Mouse (Mus musculus) lung, postnatal 0 days (tissue): ENCODE results near the gene Fstl3.

Source experiments
- CTCF ChIP-seq: IDR thresholded peaks from 2 replicates; pipeline ENCODE4 v1.5.1; 2016; ENCODE audit warnings: antibody characterized with exemption, mild to moderate bottlenecking
- EP300 ChIP-seq: IDR thresholded peaks from 2 replicates; pipeline ENCODE4 v1.6.1; 2016; ENCODE audit warnings: antibody characterized with exemption, mild to moderate bottlenecking, control low read depth

GRCm38 (mm10) chr10:79818225-79818624 is 41.2 kb downstream of the Fstl3 start:
- TF ChIP-seq CTCF: no peak
- no peak for TF ChIP-seq EP300
